Mouse (Mus musculus) spleen, postnatal 10 days (tissue): Measurements from ENCODE around the gene Lsm14a.
A peak's percentile ranks its signal among the peaks of the same experiment; 100 is the strongest.
"Not testable (repeated sequence)": the region's sequence is repeated elsewhere in the genome, so short reads cannot be mapped to it uniquely, and the experiment has no call there.

Experiments used
- DNase-seq, 2 experiments: peaks; one replicate each; pipeline ENCODE4 v3.0.0; 2021 to 2022; ENCODE audit warnings: low spot score in 2 of 2

The Lsm14a gene

DNA sequence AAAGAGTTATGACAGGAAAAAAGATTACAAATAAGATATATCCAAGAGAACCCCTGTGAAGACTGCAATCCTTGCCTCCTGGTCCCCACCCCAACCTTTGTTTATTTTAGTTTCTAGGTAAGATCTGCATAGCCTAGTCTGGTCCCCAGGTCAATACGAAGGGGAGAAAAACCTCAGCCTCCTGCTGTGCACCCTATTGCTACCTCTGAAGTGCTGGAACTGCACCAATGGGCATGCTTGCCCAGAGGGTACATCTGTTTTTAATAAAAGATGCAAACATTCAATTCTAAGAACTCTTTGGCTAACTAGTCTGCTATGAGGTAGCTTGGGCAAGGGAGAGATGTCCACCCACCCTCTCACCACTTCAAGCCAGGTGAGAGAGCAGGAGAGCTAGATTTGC is 19.2 kb downstream of the Lsm14a start:
- DNase-seq = no peak

DNA sequence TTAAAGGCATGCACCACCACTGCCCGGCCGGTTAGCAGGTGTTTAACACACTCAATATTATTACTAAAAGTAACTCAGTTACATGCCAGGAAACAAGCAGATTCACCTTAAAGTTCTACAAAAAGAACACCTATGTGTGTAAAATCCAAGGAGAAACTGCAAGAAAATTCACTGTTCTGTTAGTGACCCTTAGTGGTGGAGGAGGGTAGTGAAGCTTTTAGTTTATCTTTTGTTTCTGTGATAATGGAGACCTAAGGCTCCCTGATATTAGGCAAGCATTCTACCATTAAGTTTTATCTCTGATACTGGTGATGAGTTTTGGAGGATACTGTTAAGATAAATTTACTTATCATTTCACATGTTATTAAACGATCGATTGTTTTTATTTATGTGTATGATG is 37.5 kb downstream of the Lsm14a start:
- no peak for DNase-seq

DNA sequence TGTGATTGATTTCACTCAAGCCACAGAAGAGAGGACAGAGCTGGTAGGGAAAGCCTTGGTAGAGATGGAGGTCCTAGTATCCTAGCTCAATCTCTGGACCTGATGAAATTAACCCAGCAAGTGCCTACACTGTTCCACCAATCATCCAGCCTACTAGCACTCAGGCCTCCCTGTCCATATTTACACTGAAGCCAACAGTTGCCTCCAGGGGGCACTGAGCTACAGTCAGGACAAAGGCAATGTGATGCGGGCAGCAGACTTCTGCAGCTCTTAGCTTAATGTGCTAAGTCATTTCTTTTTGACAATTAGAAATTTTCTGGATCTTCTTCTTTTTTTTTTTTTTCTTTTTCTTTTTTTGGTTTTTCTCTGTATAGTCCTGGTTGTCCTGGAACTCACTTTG is 41.1 kb downstream of the Lsm14a start:
- DNase-seq = no peak

DNA sequence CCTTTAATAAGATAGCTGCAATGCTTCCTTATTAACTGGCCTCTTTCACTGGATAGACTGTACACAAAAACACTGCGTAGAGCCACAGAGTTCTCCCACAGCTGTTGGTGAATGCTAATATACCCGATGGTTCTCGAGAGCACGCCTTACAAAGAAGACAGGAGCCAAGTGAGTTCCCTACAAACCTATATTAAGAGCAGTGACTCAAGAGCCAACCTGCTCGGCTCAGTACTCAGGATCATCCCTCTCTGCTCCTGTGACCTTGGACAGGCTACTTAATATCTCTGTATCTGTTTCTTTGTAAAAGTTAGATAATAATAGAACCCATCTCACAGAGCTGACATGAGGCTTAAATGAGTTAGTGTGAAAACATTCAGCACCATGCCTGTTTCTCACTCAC is 42.9 kb downstream of the Lsm14a start:
- no peak for DNase-seq

DNA sequence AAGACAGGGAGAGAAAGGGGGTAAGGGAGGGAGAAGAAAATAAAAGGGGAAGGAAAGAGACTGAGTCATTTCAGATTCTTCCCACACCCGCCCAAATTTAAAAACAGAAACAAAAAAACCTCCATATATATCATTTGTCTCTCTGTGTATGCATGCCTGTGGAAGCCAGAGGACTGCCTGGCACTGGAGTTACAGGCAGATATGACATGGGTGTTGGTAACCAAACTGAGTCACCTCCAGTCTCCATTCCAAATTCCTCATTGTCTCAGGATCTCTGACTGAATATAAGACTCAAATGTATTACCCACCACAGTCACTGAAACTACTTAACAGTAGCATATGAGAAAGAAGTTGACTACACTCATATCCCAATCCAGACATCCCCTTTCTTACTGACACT is 45.1 kb downstream of the Lsm14a start:
- DNase-seq = no peak

DNA sequence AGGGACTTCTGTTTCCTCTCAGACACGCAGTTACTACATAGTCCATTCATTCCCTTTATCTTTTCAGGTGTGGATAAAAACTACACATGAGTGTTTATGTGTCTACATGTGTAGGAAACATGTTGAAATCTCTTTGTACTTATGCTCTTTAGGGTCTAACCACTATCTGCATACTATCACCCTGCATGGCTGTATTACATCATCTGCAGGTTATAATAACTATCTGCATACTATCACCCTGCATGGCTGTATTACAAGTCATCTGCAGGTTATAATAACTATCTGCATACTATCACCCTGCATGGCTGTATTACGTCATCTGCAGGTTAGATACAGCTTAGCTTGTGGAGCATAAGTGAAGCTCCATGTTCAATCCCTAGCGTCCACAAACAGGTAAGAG is 46.1 kb downstream of the Lsm14a start:
- no peak for DNase-seq

DNA sequence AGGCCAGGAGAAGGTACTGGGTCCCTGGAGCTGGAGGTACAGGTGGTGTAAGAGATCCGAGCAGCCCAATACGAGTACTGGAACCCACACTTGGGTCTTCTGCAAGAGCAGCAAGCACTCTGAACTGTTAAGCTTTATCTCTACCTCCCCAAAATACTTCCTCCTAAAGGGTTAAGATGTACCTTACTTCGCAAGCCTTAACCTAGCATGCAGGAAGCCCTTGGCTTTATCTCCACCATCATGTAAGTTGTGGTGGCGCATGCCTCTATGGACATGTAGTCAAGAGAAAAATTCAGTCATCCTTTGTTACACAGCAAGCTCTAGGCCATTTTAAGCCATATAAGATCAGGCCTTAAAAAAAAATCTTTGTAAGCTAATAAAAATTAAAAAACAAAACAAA is 46.6 kb downstream of the Lsm14a start:
- DNase-seq = no peak

DNA sequence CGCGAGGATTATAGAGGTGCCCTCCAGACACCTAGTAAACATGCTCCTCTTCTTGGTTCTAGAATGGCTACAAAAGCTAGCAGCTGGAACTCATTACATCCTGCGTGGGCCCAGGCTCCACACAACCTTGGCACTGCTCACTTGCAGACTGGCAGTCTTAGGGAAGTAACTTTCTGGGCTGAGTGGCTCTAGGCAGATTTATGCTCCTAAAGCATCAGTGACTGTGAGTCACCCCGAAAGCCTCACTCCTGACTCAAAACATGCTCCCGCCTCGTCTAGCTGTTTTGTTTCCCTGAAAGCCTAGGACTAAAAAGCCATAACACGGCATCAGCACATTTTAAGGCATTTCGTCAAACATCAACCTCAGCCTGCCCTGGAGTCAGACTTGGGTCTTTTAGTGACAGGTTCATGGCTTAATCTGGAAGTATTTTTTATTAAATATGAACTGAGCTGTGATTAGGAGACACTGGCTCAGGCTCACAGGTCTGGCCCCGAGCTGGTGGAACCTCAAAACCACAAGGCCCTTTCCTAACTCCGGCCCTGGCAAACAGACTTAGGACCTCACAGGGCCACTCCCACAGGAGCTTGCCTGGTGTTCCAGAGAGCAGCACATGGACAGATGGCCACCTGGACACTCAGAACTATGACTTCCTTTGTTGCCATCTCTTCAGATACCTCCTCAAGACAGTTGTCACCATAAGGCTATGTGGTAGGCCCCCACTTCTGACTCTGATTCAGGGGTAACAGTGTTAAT is 50.9 kb downstream of the Lsm14a start:
- DNase-seq = no peak

DNA sequence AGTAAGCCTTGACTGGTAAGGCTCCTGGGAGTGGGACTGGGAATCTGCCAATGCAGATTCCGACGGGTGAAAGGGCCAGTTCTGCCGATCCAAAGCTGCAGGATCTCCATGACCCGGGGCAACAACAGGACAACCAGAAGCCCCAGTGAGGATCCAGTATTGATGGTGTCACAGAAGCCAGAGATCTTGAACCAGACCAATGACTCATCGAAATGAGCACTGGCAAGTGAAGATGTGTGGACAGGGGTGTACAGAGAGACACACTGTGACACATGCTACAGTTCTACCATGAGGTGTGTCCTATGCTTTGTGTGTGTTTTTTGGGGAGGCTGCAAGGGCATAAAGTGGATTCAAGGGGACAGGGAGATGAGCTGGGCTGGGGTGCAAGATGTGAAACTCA is 52.3 kb downstream of the Lsm14a start:
- DNase-seq = no peak

DNA sequence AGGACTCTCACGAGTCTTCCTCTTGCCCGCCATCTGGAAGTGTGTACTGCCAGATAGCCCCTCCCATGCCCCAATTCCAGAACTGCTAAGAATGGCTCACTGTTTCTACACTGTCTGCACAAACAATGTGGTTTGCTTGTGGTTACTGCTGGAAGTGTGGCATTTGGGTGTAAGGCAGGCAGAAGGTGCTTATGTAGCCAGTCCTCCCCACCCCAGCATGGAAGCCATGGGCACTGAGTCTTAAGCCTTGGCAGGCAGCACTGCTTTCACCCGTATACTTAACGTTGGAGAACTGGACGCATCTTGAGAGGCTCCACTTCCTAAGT is 54.0 kb downstream of the Lsm14a start:
- no peak for DNase-seq

DNA sequence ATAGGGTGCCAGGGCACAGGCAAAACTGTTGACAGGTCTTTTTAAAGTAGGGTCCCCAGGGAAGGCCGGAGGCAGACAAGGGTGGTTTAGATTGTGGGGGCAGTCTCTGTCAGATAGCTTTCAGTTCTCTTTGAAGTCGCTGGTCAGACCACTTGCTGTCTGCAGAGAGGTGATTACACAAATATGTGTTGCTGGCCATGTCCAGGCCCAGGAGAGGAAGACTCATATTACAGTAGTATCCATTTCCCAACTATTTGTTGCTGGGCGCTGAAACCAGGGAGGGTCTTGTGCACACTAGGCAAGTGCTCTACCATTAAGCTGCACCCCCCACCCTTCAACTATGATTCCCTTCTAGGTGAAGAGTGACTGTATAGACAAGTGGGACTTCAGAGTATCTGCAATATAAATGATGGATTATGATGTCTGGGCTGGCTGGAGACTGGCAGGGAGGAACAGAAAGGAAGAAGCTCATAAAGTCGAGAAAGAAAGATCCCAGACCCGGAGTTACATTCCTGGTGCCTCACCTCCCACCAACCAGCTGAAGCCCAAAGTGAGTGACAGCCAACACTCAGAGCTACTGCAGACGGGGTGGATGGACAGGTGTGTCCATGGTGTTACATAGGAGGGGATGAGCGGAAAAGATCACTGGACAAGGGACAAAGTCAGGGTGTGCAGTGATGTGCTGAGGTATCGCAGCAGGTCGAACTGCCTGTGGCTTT is 54.5 kb downstream of the Lsm14a start:
- no peak for DNase-seq

DNA sequence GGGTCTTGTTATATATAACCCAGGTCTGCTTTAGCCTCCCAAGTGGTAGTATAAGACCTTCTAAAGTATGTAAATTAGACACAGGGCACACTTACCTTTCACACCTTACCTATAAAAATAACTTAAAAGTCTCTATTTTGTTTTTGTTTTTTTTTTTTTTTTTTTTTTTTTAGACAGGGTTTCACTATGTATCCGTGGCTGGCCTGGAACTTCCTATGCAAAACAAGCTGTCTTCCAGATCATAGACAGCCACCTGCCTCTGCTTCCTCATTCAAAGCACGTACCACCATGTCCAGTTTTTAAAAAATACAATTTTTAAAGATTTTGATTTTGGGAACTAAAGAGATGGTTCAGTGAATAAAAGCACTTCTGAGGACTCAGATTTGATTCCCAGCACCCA is 55.8 kb downstream of the Lsm14a start:
- no peak for DNase-seq

DNA sequence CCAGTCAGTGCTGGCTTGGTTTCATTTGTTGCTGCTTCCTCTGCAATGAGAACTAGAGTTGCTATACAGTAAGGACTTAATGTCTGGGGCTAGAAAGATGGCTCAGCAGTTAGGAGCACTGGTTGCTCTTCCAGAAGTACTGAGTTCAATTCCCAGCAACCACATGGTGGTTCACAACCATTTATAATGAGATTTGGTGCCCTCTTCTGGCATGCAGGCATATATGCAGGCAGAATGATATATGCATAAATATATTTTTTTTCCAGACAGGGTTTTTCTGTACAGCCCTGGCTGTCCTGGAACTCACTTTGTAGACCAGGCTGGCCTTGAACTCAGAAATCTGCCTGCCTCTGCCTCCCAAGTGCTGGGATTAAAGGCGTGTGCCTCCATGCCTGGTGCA is 56.6 kb downstream of the Lsm14a start:
- not testable (repeated sequence) for DNase-seq

DNA sequence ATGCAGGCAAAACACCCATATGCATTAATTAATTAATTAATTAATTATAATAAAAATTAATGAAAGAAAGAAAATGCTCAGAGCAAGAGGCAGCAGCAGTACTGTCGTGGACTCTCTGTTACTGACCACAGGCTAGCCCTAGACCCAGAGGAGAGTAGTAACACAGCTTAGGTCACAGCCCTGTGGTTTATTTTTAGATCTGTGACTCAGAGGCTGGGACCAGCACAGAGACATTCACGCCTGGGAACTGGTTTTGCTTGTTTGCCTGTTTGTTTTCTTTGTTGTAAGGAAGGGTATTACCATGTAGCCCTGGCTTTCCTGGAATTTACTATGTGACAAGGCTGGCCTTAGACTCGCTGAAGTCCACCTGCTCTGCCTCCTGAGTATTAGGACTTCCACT is 65.6 kb downstream of the Lsm14a start:
- DNase-seq = no peak

DNA sequence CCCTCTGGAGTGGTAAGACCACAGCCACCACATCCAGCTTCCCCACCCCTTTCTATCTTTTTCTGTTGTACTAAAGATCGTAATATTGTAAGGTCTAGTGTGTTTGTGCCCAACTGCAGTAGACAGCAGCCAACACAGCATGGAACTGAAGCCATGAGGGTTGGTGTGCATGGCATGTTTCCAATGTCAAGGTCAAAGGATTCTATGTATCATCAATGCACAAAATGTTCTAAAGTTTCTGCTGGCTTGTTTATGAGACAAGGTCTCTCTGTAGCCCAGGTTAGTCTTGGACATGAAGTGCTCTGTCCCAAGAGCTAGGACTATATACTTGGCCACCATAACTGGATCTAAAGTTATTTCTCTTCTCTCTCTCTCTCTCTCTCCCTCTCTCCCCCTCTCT is 68.3 kb downstream of the Lsm14a start:
- no peak for DNase-seq

DNA sequence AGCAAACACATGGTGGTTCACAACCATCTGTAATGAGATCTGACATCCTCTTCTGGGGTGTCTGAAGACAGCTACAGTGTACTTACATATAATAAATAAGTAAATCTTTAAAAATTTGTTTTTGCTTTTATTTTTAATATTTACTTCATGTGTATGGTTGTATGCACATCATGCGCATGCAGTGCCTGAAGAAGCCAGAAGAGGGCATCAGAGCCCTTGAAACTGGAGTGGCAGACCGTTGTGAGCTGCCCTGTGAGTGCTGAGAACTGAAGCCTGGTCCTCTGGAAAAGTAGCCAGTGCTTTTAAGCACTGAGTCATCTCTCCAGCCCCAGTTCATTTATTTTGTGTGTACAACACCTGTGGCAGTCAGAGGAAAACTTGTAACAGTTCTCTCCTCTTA is 69.1 kb downstream of the Lsm14a start:
- DNase-seq = no peak

DNA sequence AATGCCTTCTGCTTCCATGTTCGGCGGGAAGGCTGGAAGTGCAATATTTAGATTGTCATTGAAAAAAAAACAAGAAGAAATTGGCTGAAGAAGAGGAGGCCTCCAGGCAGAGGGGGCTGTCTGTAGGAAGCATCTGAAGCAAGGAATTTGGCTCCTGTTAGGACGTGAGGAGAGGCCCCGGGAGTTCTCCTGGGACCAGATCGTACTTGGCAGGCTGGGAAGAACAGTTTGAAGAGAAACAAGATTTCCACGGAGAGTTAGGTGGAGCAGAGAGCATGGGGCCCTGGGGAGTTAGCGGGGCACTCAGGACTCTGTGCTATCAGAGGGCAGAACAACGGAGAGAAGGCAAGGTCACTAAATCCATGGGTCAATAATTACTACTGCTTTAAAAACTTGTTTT is 69.8 kb downstream of the Lsm14a start:
- DNase-seq = no peak

DNA sequence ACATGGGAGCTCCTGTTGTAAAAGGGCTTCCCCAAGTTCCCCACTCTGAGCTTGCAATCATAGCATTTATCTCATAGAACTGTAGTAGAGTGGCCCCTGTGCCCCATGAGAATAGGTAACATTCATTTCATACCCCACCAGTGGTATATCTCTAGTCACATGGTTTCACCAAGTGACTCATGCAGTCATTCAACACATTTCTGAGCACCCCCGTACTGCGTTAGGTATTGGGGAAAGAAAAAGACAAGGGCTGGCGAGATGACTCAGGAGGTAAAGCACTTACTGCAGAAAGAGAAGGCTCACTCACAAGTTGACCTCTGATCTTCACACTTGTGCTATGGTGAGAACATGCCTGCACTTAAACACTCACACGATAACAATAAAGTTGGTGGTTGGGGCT is 71.2 kb downstream of the Lsm14a start:
- DNase-seq = no peak

DNA sequence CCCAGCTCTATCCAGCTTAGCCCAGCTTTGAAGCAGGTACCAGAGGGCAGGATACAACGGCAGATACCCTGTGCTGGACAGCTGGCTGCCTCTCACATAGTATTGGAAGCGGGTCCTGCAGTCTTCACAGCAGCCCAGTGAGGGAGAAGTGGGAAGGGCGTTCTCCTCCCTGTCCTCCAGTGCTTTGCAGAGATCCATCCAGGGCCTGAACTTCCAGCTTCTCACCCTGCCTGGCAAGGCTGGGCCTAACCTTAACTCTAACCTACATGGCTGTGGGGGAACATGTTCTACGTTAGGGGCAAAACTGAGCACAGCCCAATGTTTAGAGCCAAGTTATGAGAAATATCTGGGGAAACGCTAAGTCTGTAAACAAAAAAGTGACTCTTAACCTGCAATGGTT is 72.0 kb downstream of the Lsm14a start:
- DNase-seq = no peak

DNA sequence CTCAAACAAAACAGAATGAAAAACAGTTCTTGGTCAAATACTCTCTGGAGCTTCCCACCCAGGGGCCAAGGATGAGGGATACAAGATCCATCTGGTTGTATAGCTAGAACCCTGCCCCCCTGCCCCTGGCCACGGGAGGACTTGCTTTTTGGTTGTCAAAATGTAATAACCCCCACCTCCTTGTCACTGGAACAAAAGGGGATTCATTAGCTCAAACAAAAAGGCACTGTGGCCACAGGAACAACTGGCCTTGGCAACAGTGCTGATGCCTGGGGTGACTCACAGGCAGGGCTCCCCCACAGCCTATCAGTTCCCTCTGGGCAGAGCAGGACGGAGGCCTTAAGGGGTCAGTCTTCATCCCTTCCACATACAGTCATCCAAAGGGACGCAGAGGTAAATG is 73.2 kb downstream of the Lsm14a start:
- DNase-seq = no peak

DNA sequence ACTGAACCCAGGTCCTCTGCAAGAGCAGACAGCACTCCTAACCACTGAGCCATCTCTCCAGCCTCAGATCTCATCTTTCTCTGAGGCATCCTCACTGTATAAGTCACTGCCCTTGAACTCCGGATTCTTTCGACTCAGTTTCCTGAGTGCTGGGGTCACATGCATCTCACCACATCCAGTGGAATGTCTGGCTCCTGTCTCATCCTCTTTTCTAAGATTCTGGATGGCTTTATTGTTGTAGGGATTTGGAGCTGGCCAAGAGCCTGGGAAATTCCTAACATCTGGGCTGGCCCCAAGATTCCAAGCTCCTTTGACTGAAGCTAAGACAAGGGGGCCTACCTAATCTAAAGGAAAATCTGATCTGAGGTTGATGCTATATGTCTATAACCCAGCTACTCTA is 74.0 kb downstream of the Lsm14a start:
- no peak for DNase-seq

DNA sequence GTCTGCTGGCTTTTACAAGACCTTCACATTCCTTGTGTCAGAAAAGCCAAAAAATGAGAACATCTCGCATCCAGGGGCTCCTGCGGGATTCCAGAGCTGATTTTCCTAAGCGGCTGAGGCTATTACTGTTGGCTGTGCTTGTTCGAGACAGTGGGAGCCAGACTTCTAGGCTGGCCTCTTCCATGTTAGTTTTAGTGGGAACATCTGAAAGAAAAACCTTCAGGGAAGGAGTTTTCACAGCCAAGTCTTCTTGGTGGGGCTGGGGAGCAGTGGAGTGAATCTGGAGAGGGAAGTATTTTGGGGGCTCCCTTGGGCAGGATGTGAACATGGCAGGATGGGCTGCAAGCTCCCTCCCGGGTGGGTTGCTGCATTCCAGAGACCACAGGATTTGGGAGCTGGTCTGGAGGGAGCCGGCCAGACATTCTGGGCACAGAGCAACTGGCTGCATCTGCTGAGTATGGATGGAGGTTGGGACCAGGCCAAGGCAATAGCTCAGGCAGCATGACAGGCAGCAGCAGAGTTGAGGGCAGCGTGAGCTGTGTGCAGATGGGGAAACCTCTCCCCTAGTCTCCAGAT is 75.1 kb downstream of the Lsm14a start:
- no peak for DNase-seq

DNA sequence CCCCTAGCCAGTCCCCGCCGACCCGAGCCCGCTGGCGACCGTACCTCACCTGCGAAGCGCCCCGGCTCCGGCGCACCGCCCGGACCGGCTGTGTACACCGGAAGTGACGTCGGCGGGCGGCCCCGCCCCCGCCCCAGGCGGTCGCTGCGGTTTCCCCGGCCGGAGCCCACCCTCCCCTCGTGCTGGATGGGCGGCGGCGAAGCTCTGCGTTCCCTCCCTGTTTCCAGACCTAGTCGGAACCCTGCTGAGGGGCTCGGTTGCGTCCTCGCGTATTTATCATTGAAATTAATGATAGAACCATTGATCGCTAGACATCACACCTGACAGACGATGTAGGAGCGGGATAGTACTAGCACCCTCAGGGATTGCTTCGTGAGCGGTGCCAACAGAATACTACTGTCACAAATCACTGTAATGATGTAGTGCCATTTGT is 79.7 kb downstream of the Lsm14a start, which contains the start of gene 4931406P16Rik:
Gene 4931406P16Rik, minus strand, starts transcription at position 109 of the 433 bp plus-strand sequence.
- peak; percentile 86 to 88 for DNase-seq
